Mouse (Mus musculus) CH12.LX (cell line): Measurements from ENCODE around the gene Syt2. TPM values are rescaled to one million over a fixed set of nuclear protein-coding genes. Genes with fewer than 3 reads are reported as not detected.

Experiments
- DNase-seq: peaks from one replicate; pipeline ENCODE4 v3.0.0-alpha.2; 2013; ENCODE audit errors: extremely low read depth
- H3K27ac ChIP-seq: 2 replicates; pipeline ENCODE4 v1.5.1; 2012; ENCODE audit warnings: low read depth, mild to moderate bottlenecking, control low read depth, moderate library complexity; ENCODE audit not compliant: insufficient read depth
- H3K27me3 ChIP-seq: replicated peaks from 2 replicates; pipeline ENCODE3; 2012; ENCODE audit warnings: inconsistent platforms
- H3K36me3 ChIP-seq, 2 experiments: replicated peaks in 1 of 2; 2 replicates each; pipeline versions ENCODE3 to v1.6.1; 2012; ENCODE audit warnings: inconsistent platforms in 1 of 2, low read length in 1 of 2, mild to moderate bottlenecking in 1 of 2, mixed read lengths in 1 of 2, moderate library complexity in 1 of 2; ENCODE audit not compliant: control insufficient read depth in 1 of 2, insufficient read depth in 1 of 2
- H3K4me1 ChIP-seq, 2 experiments: 2 replicates each; pipeline ENCODE4 v1.6.1; 2012; ENCODE audit warnings: inconsistent platforms in 1 of 2, moderate library complexity in 1 of 2; ENCODE audit not compliant: insufficient read depth in 2 of 2, control insufficient read depth in 1 of 2
- H3K4me2 ChIP-seq: 2 replicates; pipeline ENCODE4 v1.6.1; 2012; ENCODE audit warnings: low read depth, mild to moderate bottlenecking, control low read depth; ENCODE audit not compliant: poor library complexity, insufficient read depth, severe bottlenecking
- H3K4me3 ChIP-seq, 3 experiments: fragments of 150-350 bp in 1 of 3; sonication (generic) in 1 of 3; replicated peaks in 1 of 3; 2 replicates each; pipeline versions ENCODE3 to v1.5.1; 2011 to 2012; ENCODE audit warnings: low read depth in 2 of 3, low read length in 2 of 3, mild to moderate bottlenecking in 2 of 3, moderate library complexity in 2 of 3, control low read depth in 1 of 3, improper control_type of control experiment in 1 of 3, inconsistent platforms in 1 of 3, mixed read lengths in 1 of 3; ENCODE audit not compliant: poor library complexity in 1 of 3
- H3K79me2 ChIP-seq: replicated peaks from 2 replicates; pipeline ENCODE4 v1.6.1; 2012; ENCODE audit warnings: mild to moderate bottlenecking, moderate library complexity; ENCODE audit not compliant: control insufficient read depth, poor library complexity, insufficient read depth, severe bottlenecking; ENCODE audit errors: extremely low read depth
- H3K9ac ChIP-seq: 2 replicates; pipeline ENCODE4 v1.6.1; 2012; ENCODE audit warnings: low read depth, mild to moderate bottlenecking, control low read depth, moderate library complexity; ENCODE audit not compliant: insufficient read depth
- H3K9me3 ChIP-seq: replicated peaks from 2 replicates; pipeline ENCODE3; 2012; ENCODE audit warnings: low read length, inconsistent platforms, mixed read lengths
- BHLHE40 ChIP-seq: IDR thresholded peaks from 2 replicates; pipeline ENCODE4 v1.6.1; 2011; ENCODE audit warnings: mild to moderate bottlenecking, low read depth, low read length, improper control_type of control experiment
- CTCF ChIP-seq, 2 experiments: IDR thresholded peaks in 1 of 2; conservative IDR thresholded peaks in 1 of 2; 2 replicates each; pipeline ENCODE4 v1.5.1; 2011 to 2012; ENCODE audit warnings: low read depth in 2 of 2, low read length in 2 of 2, improper control_type of control experiment in 1 of 2, inconsistent platforms in 1 of 2, mild to moderate bottlenecking in 1 of 2, moderate library complexity in 1 of 2
- E2F4 ChIP-seq: IDR thresholded peaks from 2 replicates; pipeline ENCODE4 v1.6.1; 2011; ENCODE audit warnings: low read depth, low read length, improper control_type of control experiment; ENCODE audit not compliant: insufficient replicate concordance
- JUN ChIP-seq: IDR thresholded peaks from 2 replicates; pipeline ENCODE4 v1.6.1; 2011; ENCODE audit warnings: low read depth, mild to moderate bottlenecking, low read length, improper control_type of control experiment, moderate library complexity; ENCODE audit not compliant: insufficient read depth
- MAZ ChIP-seq: IDR thresholded peaks from 2 replicates; pipeline ENCODE4 v1.6.1; 2012; ENCODE audit warnings: low read depth, mild to moderate bottlenecking, inconsistent platforms, low read length, improper control_type of control experiment, moderate library complexity
- MEF2A ChIP-seq: IDR thresholded peaks from 2 replicates; pipeline ENCODE4 v1.6.1; 2014; ENCODE audit warnings: low read depth, mild to moderate bottlenecking, inconsistent platforms, low read length, improper control_type of control experiment, borderline replicate concordance
- NELFE ChIP-seq: IDR thresholded peaks from 2 replicates; pipeline ENCODE4 v1.6.1; 2011; ENCODE audit warnings: low read depth, low read length, improper control_type of control experiment
- PAX5 ChIP-seq: IDR thresholded peaks from 2 replicates; pipeline ENCODE4 v1.6.1; 2012; ENCODE audit warnings: low read length, inconsistent platforms, mixed read lengths
- RAD21 ChIP-seq: IDR thresholded peaks from 2 replicates; pipeline ENCODE4 v1.6.1; 2011; ENCODE audit warnings: low read depth, mild to moderate bottlenecking, low read length, improper control_type of control experiment, moderate library complexity
- SIN3A ChIP-seq: IDR thresholded peaks from 2 replicates; pipeline ENCODE4 v1.6.1; 2012; ENCODE audit warnings: low read length, improper control_type of control experiment, inconsistent platforms
- SMC3 ChIP-seq: IDR thresholded peaks from 2 replicates; pipeline ENCODE4 v1.6.1; 2011; ENCODE audit warnings: low read depth, low read length, improper control_type of control experiment
- USF1 ChIP-seq: IDR thresholded peaks from 2 replicates; pipeline ENCODE4 v1.6.1; 2014; ENCODE audit warnings: low read depth, mild to moderate bottlenecking, inconsistent platforms, low read length, improper control_type of control experiment
- ZC3H11A ChIP-seq: IDR thresholded peaks from 2 replicates; pipeline ENCODE4 v1.6.1; 2012; ENCODE audit warnings: low read depth, mild to moderate bottlenecking, inconsistent platforms, low read length, improper control_type of control experiment
- ZNF384 ChIP-seq: IDR thresholded peaks from 2 replicates; pipeline ENCODE4 v1.6.1; 2012; ENCODE audit warnings: low read depth, low read length, improper control_type of control experiment, inconsistent platforms
- dilution Hi-C: fragments of 300-500 bp; cut with MboI; formaldehyde crosslinking; loops from 2 replicates; pipeline ENCODE4 v1.14.3; 2020; ENCODE audit warnings: low sequenced_read_pairs; ENCODE audit not compliant: extremely low pct_unique_long_range_greater_than_20kb, extremely low pct_ligation_motif_present
- in situ Hi-C: fragments of 300-500 bp; cut with MboI; formaldehyde crosslinking; loops from 3 replicates; pipeline ENCODE4 v1.14.3; 2019; ENCODE audit warnings: low sequenced_read_pairs, low pct_ligation_motif_present, low pct_unique_long_range_greater_than_20kb, mixed read lengths
- polyA plus RNA-seq: library from polyadenylated mRNA; unstranded; fragments of >175 nt; gene quantifications from 2 replicates; pipeline ENCODE4 v1.2.1, GENCODE M21; 2012; ENCODE audit warnings: low read depth; ENCODE audit not compliant: insufficient read length
- total RNA-seq, 2 experiments: library from RNA; depleted of rRNA; stranded (reverse); fragments of 300-350 nt in 1 of 2; fragments of >200 nt in 1 of 2; gene quantifications; 2 replicates each; pipeline ENCODE4 v1.2.3; 2012 to 2014

Gene Syt2
- total and polyA plus RNA-seq, 3 experiments = not detected

- in situ Hi-C loops = no loop called here
- no peaks in the 10 kb centered on the region for H3K4me1 ChIP-seq
- no peaks in the 10 kb centered on the region for H3K79me2 ChIP-seq
- TF ChIP-seq RAD21 (peak; percentile 40), MAZ (no peak), SMC3 (peak; percentile 38), CTCF (conservative IDR thresholded peaks at IDR 0.05 in 1 of 2, IDR thresholded peaks at IDR 0.05 in 1 of 2; ENCODE audit: low read depth in 2 of 2, low read length in 2 of 2) (peak in 1 of 2 experiments; percentile 57; a peak in 2 of 4 replicates)
- H3K9ac ChIP-seq = no peak overlapping the region
- no peak overlapping the region for H3K4me3 ChIP-seq
- no peak overlapping the region for H3K4me2 ChIP-seq
- no peaks in the 10 kb centered on the region for H3K9me3 ChIP-seq
- H3K36me3 ChIP-seq = peaks cover 0 to under 1% of the 10 kb centered on the region in 2 experiments
- peaks cover 31% of the 10 kb centered on the region for H3K27me3 ChIP-seq
- dilution Hi-C loops = no loop called here
- peak; percentile 6 for DNase-seq
- H3K27ac ChIP-seq = no peak overlapping the region
Measured at GRCm38 (mm10) chr1:134638522-134638921, 8.0 kb upstream of the Syt2 start.

DNA sequence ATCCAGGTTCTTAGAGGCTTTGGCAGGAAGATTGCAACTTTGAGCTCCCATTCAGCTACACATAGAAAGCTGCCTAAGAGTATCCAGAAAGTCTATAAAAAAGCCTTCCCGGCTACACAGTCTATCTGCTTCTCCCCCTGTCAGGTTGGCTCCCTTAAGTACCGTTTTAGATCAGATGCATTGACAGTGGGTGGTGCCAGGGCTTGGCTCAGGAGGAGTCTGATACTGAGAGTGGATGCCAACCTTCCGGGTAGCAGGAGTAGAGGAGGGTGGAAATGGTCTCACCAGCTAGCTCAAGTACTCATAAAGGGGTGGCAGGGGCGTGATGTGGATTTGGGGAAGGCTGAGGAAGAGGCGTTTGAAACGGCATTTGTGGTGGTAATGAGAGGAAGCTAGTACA is 7.0 kb upstream of the Syt2 start:
- Histone ChIP-seq H3K4me2 (no peak overlapping the region), H3K36me3 (no peaks in the 10 kb centered on the region), H3K4me1 (no peaks in the 10 kb centered on the region), H3K27ac (no peak overlapping the region), H3K4me3 (no peak overlapping the region), H3K79me2 (no peaks in the 10 kb centered on the region), H3K9ac (no peak overlapping the region), H3K27me3 (peaks cover 40% of the 10 kb centered on the region), H3K9me3 (no peaks in the 10 kb centered on the region)
- TF ChIP-seq NELFE = no peak
- no peak for TF ChIP-seq E2F4
- no peak for TF ChIP-seq CTCF (conservative IDR thresholded peaks at IDR 0.05 in 1 of 2, IDR thresholded peaks at IDR 0.05 in 1 of 2; ENCODE audit: low read depth in 2 of 2, low read length in 2 of 2)
- no peak for TF ChIP-seq JUN
- TF ChIP-seq USF1 = no peak
- TF ChIP-seq MAZ = no peak
- TF ChIP-seq ZNF384 = no peak
- no peak for TF ChIP-seq MEF2A
- no peak for TF ChIP-seq SIN3A
- in situ Hi-C loops = no loop called here
- dilution Hi-C loops = no loop called here
- no peak for DNase-seq

- no peaks in the 10 kb centered on the region for H3K4me1 ChIP-seq
- H3K4me2 ChIP-seq = no peak overlapping the region
- no peak overlapping the region for H3K4me3 ChIP-seq
- peak; percentile 20 for DNase-seq
- H3K79me2 ChIP-seq = no peaks in the 10 kb centered on the region
- in situ Hi-C loops (no loop called here), dilution Hi-C loops (no loop called here)
- peaks cover 57% of the 10 kb centered on the region for H3K27me3 ChIP-seq
- no peaks in the 10 kb centered on the region for H3K36me3 ChIP-seq
- H3K27ac ChIP-seq = no peak overlapping the region
- H3K9me3 ChIP-seq = no peaks in the 10 kb centered on the region
- TF ChIP-seq BHLHE40 (no peak), CTCF (conservative IDR thresholded peaks at IDR 0.05 in 1 of 2, IDR thresholded peaks at IDR 0.05 in 1 of 2; ENCODE audit: low read depth in 2 of 2, low read length in 2 of 2) (peak; percentile 11 to 60; a peak in 2 of 4 replicates), PAX5 (no peak), RAD21 (peak; percentile 36), ZNF384 (no peak), ZC3H11A (no peak), SMC3 (peak; percentile 32)
- no peak overlapping the region for H3K9ac ChIP-seq
Measured at GRCm38 (mm10) chr1:134641507-134641906, 5.0 kb upstream of the Syt2 start.
